Comparison of ENCODE assay signal across 9 mouse cellular contexts in genomic region chr19:38025254-38026041, GRCm38 (mm10). TPM values are rescaled to one million over a fixed set of nuclear protein-coding genes. Genes with fewer than 3 reads are reported as not detected.
DNase-seq lines count a peak whose midpoint lies in the region; ATAC-seq and TF ChIP-seq lines count a peak whose summit lies in the region.
"Had no signal": no experiment of that assay in that cellular context is flagged by ENCODE, and none has a peak within 500 bp of the region (broad histone marks: within the 10 kb centered on the region; RNA-seq: fewer than 3 reads in every experiment).

No protein-coding gene starts in this region.

- no peaks in the 10 kb centered on the region for H3K27me3 ChIP-seq in hindbrain, postnatal 0 days (ENCODE audit: insufficient read depth, low read length)
- no peaks in the 10 kb centered on the region for H3K27me3 ChIP-seq in hindbrain, embryonic 13.5 days
- no peaks in the 10 kb centered on the region for H3K27me3 ChIP-seq in heart, adult 2 months (ENCODE audit: control insufficient read depth, insufficient read depth, low read length)
- no peaks in the 10 kb centered on the region for H3K27me3 ChIP-seq in midbrain, postnatal 0 days (ENCODE audit: insufficient read depth, low read length)

- no peak for TF ChIP-seq EP300 in heart, adult 2 months (IDR thresholded peaks at IDR 0.05; ENCODE audit: insufficient read depth, low read depth, low read length)

- TF ChIP-seq CTCF in hindbrain, postnatal 0 days (IDR thresholded peaks at IDR 0.05; ENCODE audit: low read depth), result no peak
- TF ChIP-seq CTCF in heart, adult 2 months (IDR thresholded peaks at IDR 0.05), result no peak
- no peak for TF ChIP-seq CTCF in midbrain, postnatal 0 days (IDR thresholded peaks at IDR 0.05)

- H3K79me2 ChIP-seq in heart, adult 2 months (replicated peaks; ENCODE audit: control insufficient read depth, insufficient read depth, low read length), result no peaks in the 10 kb centered on the region

- no peak overlapping the region for H3K4me3 ChIP-seq in hindbrain, postnatal 0 days (ENCODE audit: low read length)
- no peak overlapping the region for H3K4me3 ChIP-seq in hindbrain, embryonic 13.5 days
- H3K4me3 ChIP-seq in heart, adult 2 months, result no peak overlapping the region
- no peak overlapping the region for H3K4me3 ChIP-seq in midbrain, postnatal 0 days (ENCODE audit: low read depth, low read length)

- no peak overlapping the region for H3K9ac ChIP-seq in hindbrain, postnatal 0 days (replicated peaks; ENCODE audit: low read length)
- H3K9ac ChIP-seq in hindbrain, embryonic 13.5 days, result no peak overlapping the region
- no peak overlapping the region for H3K9ac ChIP-seq in heart, adult 2 months (ENCODE audit: low read depth, low read length)
- no peak overlapping the region for H3K9ac ChIP-seq in midbrain, postnatal 0 days (replicated peaks; ENCODE audit: low read length, poor library complexity, severe bottlenecking)
- H3K9ac ChIP-seq: liver, embryonic 14.5 days had no signal

- 49% methylated on average over 6 of the region's 9 CpGs for WGBS in hindbrain, postnatal 0 days
- WGBS in hindbrain, embryonic 13.5 days, result 39% methylated on average over 9 of the region's 9 CpGs
- WGBS in heart, adult 2 months, result 41% methylated on average over 7 of the region's 9 CpGs
- 54% methylated on average over 7 of the region's 9 CpGs for WGBS in midbrain, postnatal 0 days

- no peaks in the 10 kb centered on the region for H3K4me1 ChIP-seq in hindbrain, postnatal 0 days (ENCODE audit: insufficient read depth, low read length)
- H3K4me1 ChIP-seq in hindbrain, embryonic 13.5 days (replicated peaks), result no peaks in the 10 kb centered on the region
- peaks cover 16% of the 10 kb centered on the region for H3K4me1 ChIP-seq in heart, adult 2 months (ENCODE audit: control insufficient read depth, insufficient read depth, low read length)
- H3K4me1 ChIP-seq in midbrain, postnatal 0 days (ENCODE audit: insufficient read depth, low read length), result no peaks in the 10 kb centered on the region

- no peaks in the 10 kb centered on the region for H3K36me3 ChIP-seq in hindbrain, postnatal 0 days (ENCODE audit: insufficient read depth, low read length)
- H3K36me3 ChIP-seq in hindbrain, embryonic 13.5 days, result no peaks in the 10 kb centered on the region
- no peaks in the 10 kb centered on the region; the same call in 1 of the 2 replicates for H3K36me3 ChIP-seq in heart, adult 2 months (ENCODE audit: control insufficient read depth, insufficient read depth, low read length)
- no peaks in the 10 kb centered on the region for H3K36me3 ChIP-seq in midbrain, postnatal 0 days (ENCODE audit: insufficient read depth, low read length)

- DNase-seq in hindbrain, postnatal 0 days (ENCODE audit: low spot score), result no peak
- DNase-seq in heart, adult 2 months, result peak in 1 of 2 experiments; percentile 50
- DNase-seq in kidney, postnatal 25 days, result peak; percentile 79 to 89
- DNase-seq in skeletal muscle tissue, adult 2 months (ENCODE audit: low read depth, low spot score), result peak; percentile 76
- DNase-seq in left cerebral cortex, postnatal 14 days (ENCODE audit: low spot score in 2 of 2), result no peak
- DNase-seq in testis, postnatal 10 days (ENCODE audit: low spot score), result no peak
- DNase-seq in midbrain, postnatal 0 days (ENCODE audit: low spot score), result no peak

- H3K9me3 ChIP-seq in hindbrain, postnatal 0 days (ENCODE audit: low read length), result no peaks in the 10 kb centered on the region
- no peaks in the 10 kb centered on the region for H3K9me3 ChIP-seq in hindbrain, embryonic 13.5 days
- H3K9me3 ChIP-seq in midbrain, postnatal 0 days (ENCODE audit: low read length), result no peaks in the 10 kb centered on the region

- TF ChIP-seq POLR2A in heart, adult 2 months (IDR thresholded peaks at IDR 0.05; ENCODE audit: insufficient read depth, low read depth, low read length), result no peak

- H3K27ac ChIP-seq in hindbrain, postnatal 0 days, result no peak overlapping the region
- no peak overlapping the region for H3K27ac ChIP-seq in hindbrain, embryonic 13.5 days
- peak overlapping the region; percentile 64 for H3K27ac ChIP-seq in heart, adult 2 months
- H3K27ac ChIP-seq in midbrain, postnatal 0 days (ENCODE audit: low read depth, low read length), result no peak overlapping the region
- H3K27ac ChIP-seq: liver, embryonic 14.5 days had no signal

- no peak overlapping the region for H3K4me2 ChIP-seq in hindbrain, postnatal 0 days (ENCODE audit: low read depth, low read length)
- no peak overlapping the region for H3K4me2 ChIP-seq in hindbrain, embryonic 13.5 days
- no peak overlapping the region for H3K4me2 ChIP-seq in midbrain, postnatal 0 days (ENCODE audit: low read depth, low read length, poor library complexity, severe bottlenecking)

- intact Hi-C loops in heart, adult 2 months (cut with DNase I), result no loop called here
- intact Hi-C loops in left cerebral cortex, postnatal 14 days (cut with DNase I), result no loop called here

- 0 out of 2 replicates have a peak, but pooled peaks have one; percentile 55 for ATAC-seq in hindbrain, postnatal 0 days
- ATAC-seq in hindbrain, embryonic 13.5 days (ENCODE audit: low FRiP score), result no peak
- ATAC-seq in midbrain, postnatal 0 days (ENCODE audit: low FRiP score), result no peak

RNA-seq across cellular contexts. Expression of gene Myof, which starts 17.9 kb away (rescaled TPM):
- total RNA-seq in hindbrain, postnatal 0 days (2014; rRNA removed), result 3.7 and 4.2 TPM in 2 replicates
- polyA plus RNA-seq in hindbrain, postnatal 0 days (2015; fragmentation: Nextera tagmentation; extraction: Ambion mirVana), result 1.4 and 2.6 TPM in 2 replicates
- polyA plus RNA-seq in hindbrain, embryonic 13.5 days (2015; fragmentation: Nextera tagmentation; extraction: Ambion mirVana), result 2.4 and 2.6 TPM in 2 replicates
- 1 to 10 TPM; 8.4 to 8.9 TPM for total RNA-seq in heart, adult 2 months (2021)
- polyA plus RNA-seq in heart, adult 2 months (2012; rRNA removed), result 6.2 and 6.5 TPM in 2 replicates
- total RNA-seq in left cerebral cortex, postnatal 14 days (2021), result 1 to 10 TPM; 5.9 to 6.4 TPM
- 5.4 and 6.5 TPM in 2 replicates for total RNA-seq in midbrain, postnatal 0 days (2014; rRNA removed)
- 1.9 and 2.1 TPM in 2 replicates for polyA plus RNA-seq in midbrain, postnatal 0 days (2015; fragmentation: Nextera tagmentation; extraction: Ambion mirVana)

RNA-seq across cellular contexts. Expression of gene Cep55, which starts 29.4 kb away (rescaled TPM):
- total RNA-seq in hindbrain, postnatal 0 days (2014; rRNA removed), result 2.3 and 6.6 TPM in 2 replicates
- polyA plus RNA-seq in hindbrain, postnatal 0 days (2015; fragmentation: Nextera tagmentation; extraction: Ambion mirVana), result 2.5 and 3.8 TPM in 2 replicates
- 8.2 and 9.6 TPM in 2 replicates for polyA plus RNA-seq in hindbrain, embryonic 13.5 days (2015; fragmentation: Nextera tagmentation; extraction: Ambion mirVana)
- under 1 TPM; 0.27 to 0.44 TPM for total RNA-seq in heart, adult 2 months (2021)
- polyA plus RNA-seq in heart, adult 2 months (2012; rRNA removed), result 0.18 and 0.20 TPM in 2 replicates
- total RNA-seq in left cerebral cortex, postnatal 14 days (2021), result under 1 TPM; 0.57 to 0.66 TPM
- total RNA-seq in midbrain, postnatal 0 days (2014; rRNA removed), result 1.3 and 2.3 TPM in 2 replicates
- polyA plus RNA-seq in midbrain, postnatal 0 days (2015; fragmentation: Nextera tagmentation; extraction: Ambion mirVana), result 0.88 and 0.90 TPM in 2 replicates

Comparison
In these comparisons a context has a peak if more than half of its experiments do, and no peak if none do; other contexts are left out.
1. DNase-seq: peak in kidney, postnatal 25 days (2 of 2) and skeletal muscle tissue, adult 2 months (single experiment); none in hindbrain, postnatal 0 days (single experiment), left cerebral cortex, postnatal 14 days (0 of 2), testis, postnatal 10 days (single experiment) and midbrain, postnatal 0 days (single experiment).